Mouse (Mus musculus) bone marrow, adult 2 months (tissue): ENCODE results near the gene Syt17.
"Not testable (repeated sequence)": the region's sequence is repeated elsewhere in the genome, so short reads cannot be mapped to it uniquely, and the experiment has no call there.

Experiments used
- CTCF ChIP-seq: fragments of 200-500 bp; IDR thresholded peaks from 2 replicates; pipeline ENCODE4 v1.5.1; 2011; ENCODE audit warnings: low read length, control low read depth; ENCODE audit not compliant: control insufficient read depth, insufficient read depth
- POLR2A ChIP-seq: fragments of 200-500 bp; IDR thresholded peaks from 2 replicates; pipeline ENCODE4 v1.6.1; 2011; ENCODE audit warnings: low read depth, mild to moderate bottlenecking, control low read depth, low read length, borderline replicate concordance; ENCODE audit not compliant: control insufficient read depth

GRCm38 (mm10) chr7:118356410-118357005 is 91.5 kb downstream of the Syt17 start:
- not testable (repeated sequence) for TF ChIP-seq CTCF, POLR2A
